Mouse (Mus musculus) kidney, postnatal 14 days (tissue): ENCODE measurements at regions not wholly inside any gene's neighbourhood (a gene's known extent, or its start where the extent isn't known, plus 50 kb on each side); places are given as distances from the start of the nearest gene placed in this dataset.

ENCODE experiments used
- DNase-seq: peaks from one replicate; pipeline ENCODE4 v3.0.0; 2022; ENCODE audit warnings: mixed read lengths

DNA sequence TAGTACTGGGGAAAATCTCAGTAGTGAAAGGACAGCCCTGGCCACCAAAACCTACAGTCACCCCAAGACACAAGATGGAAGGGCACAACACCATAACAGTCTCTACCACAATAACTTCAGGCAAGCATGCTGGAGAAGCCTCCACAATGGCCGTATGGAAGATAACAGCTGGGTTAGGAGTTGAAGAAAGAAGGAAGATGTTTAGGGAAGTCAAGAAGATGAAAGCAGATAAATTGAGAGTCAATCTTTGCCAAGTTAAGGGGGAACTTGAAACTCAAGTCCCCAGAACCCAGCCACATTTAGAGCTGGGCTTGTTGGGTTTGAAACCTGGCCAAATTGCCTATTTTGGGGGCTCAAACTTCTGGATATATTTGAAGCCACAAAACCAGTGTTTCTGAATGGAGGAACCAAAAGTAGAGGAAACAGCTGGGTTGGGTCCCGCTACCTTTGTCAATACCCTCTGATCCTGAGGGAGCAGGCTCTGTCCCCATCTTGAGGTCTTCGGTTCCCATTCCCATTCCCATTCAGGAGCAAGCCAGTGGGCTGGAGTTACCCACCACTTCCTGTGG, 147.8 kb downstream of the Cdc5l start:
- no peak for DNase-seq

GRCm38 (mm10) chr17:45281554-45281953, 152.0 kb downstream of the Cdc5l start:
- no peak for DNase-seq

DNA sequence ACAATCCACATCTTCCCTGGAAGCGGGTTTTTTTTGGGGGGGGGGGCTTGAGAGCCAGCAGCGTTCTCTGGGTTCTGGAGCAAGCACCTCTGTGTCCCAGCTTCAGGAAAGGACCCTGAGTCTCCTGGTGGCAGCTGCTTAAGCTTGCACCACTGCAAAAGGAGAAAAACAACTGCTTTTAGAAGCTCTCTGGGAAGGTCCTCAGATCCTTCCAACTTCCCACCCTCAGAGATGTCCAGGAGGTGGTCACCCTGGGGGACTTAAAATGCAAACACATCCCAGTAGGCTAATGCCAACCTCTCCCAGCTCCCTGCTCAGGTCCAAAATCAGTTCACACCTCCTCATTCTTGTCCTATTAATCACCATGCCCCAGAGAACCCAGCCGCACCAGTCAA, 153.7 kb downstream of the Cdc5l start:
- DNase-seq: no peak

GRCm38 (mm10) chr17:45279075-45279810, 154.3 kb downstream of the Cdc5l start:
- DNase-seq: peak; percentile 25

DNA sequence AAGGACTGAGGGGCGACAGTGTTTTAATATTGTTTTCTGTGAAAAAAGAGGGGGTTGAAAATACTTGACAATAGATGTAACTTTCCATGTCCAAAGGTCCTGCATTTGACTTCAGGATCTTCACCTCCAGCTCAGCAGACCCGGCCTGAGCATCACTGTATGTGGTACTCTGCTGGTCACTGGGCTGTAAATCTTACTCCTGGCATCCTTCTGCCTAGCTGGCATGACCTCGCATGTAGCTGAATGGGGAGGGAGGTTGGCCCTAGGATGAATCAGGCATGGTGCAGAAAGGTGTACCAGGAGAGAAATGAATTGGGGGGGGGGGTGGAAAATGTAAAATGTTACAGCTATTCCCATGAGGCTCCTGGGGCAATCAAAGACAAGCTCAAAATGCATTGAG, 156.0 kb downstream of the Cdc5l start:
- no peak for DNase-seq

GRCm38 (mm10) chr17:45276686-45277405, 156.7 kb downstream of the Cdc5l start:
- no peak for DNase-seq

GRCm38 (mm10) chr17:45274894-45275293, 158.6 kb downstream of the Cdc5l start:
- DNase-seq: no peak

GRCm38 (mm10) chr17:45266776-45267175, 166.8 kb downstream of the Cdc5l start:
- DNase-seq: no peak

- no peak for DNase-seq
Observed at GRCm38 (mm10) chr17:45265587-45265986, 167.9 kb downstream of the Cdc5l start.

GRCm38 (mm10) chr17:45264434-45264833, 169.1 kb downstream of the Cdc5l start:
- no peak for DNase-seq

GRCm38 (mm10) chr17:45260421-45260820, 173.1 kb downstream of the Cdc5l start:
- DNase-seq: no peak

DNA sequence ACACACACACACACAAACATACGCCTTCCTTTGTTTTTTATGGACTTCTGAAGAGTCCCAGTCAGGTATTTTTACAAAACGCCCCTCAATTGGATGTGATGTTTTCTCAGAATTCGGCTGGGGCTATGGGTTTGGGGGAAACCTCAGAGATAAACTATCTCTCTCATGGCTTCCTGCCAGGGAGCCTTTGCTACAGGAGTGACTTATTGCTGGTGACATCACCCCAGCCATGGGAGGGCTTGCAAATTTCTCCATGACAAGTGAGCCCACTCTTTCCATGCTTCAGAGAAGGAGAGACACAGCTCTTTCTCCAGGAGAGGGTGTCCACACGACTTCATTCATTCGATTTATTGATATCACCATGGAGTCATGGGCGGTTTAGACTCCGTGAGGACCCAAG, 175.5 kb downstream of the Cdc5l start:
- DNase-seq: no peak

GRCm38 (mm10) chr17:45252593-45253230, 180.8 kb downstream of the Cdc5l start:
- no peak for DNase-seq

- peak; percentile 69 for DNase-seq
Observed at GRCm38 (mm10) chr17:45251034-45251730, 182.4 kb downstream of the Cdc5l start.

GRCm38 (mm10) chr17:45250450-45250849, 183.1 kb downstream of the Cdc5l start:
- peak; percentile 20 for DNase-seq

GRCm38 (mm10) chr17:45247142-45248137, 186.1 kb downstream of the Cdc5l start:
- no peak for DNase-seq

DNA sequence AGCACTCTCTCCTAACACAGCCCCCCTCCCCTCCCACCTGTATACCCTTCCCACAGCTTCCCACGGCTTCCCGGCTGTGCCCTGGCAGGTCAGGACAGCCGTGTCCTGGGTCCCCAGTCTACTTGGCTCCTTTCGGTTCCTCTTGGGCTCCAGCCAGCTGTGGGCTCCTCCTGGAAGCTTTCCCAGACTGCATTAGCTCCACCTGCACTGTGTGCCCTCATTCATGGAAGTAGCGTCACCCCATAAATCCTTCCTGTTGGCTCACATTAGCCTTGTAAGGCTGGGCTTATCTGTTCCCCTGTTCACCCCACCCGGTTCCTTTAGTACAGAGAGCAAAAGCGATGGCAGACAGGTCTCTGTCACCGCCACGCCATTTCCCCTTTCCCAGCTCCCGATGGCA, 188.7 kb downstream of the Cdc5l start:
- peak; percentile 50 for DNase-seq

- DNase-seq: peak; percentile 27
Observed at GRCm38 (mm10) chr17:45243103-45243502, 190.4 kb downstream of the Cdc5l start.

DNA sequence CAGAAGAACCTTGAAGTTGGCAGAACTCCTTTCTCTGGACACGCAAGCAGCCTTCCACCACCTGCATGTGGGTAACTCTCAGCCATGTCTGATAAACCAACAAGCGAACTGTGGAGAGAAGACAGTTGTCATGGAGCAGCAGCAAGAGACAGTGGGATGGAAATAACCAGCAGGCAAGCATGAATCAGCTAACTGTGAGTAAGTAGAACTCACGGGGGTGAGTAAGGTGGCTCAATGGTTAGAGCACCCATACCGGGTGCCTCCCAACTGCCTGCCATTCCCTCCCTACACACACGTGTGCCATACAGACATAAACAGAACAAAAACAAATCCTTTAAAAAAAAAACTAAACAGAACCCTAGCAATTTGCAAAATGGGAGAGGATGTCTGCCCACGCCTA, 191.5 kb downstream of the Cdc5l start:
- DNase-seq: no peak

DNA sequence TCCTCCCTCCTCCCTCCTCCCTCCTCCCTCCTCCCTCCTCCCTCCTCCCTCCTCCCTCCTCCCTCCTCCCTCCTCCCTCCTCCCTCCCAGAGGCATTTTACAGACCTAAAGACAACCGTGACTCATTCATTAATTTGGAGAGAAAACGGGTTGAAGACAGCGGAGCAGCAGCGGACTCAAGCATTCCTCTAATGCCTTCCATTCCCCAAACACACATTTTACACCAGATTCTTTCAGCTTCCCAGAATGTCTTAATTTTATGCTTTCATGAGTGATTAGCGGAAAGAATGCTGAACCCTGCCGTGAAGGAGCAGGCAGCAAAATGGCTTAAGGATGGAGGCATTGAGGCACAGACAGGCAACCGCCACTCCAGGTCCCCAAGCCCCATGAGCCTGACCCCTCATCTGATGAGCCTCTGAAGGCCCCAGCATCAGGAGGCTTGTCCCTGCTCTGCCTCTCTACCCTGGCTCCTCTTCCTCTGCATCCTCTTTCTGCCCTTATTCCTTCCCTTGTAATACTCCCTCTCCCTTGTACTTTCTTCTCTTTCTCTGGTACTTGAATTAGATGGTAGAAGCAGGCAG, 192.5 kb downstream of the Cdc5l start:
- DNase-seq: peak; percentile 23

GRCm38 (mm10) chr17:45240545-45240944, 193.0 kb downstream of the Cdc5l start:
- DNase-seq: peak; percentile 31
